Mouse (Mus musculus): ENCODE measurements around the gene Tmcc3. TPM values are rescaled to one million over a fixed set of nuclear protein-coding genes. Genes with fewer than 3 reads are reported as not detected.
"Not testable (repeated sequence)": the region's sequence is repeated elsewhere in the genome, so short reads cannot be mapped to it uniquely, and the experiment has no call there.

The Tmcc3 gene
- polyA plus RNA-seq, 1 experiment from 2014 or later, result 42.9 TPM

DNA sequence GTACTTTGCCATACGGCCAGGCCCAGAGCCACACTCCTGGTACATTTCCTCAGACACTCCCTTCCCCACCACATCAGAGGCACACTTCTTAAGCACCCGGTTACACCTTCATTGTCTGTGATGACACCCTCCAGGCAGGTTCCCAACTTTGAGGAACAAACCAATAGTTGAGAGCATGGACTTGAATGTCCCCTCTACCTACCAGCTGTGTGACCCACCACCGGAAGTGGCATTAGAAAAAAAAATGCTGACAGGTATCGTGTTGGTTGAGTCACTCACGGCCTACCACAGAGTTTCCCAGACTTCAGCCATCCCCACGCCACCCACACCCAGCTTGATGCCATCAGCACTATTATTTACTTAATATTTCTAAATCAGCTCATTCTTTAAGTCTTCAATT lies 213.2 kb downstream of the Tmcc3 start:
- no peak overlapping the region for H3K27ac ChIP-seq
- no peaks in the 10 kb centered on the region for H3K79me2 ChIP-seq (ENCODE audit: inconsistent target)
- H3K36me3 ChIP-seq (ENCODE audit: inconsistent target), result no peaks in the 10 kb centered on the region
- H3K4me3 ChIP-seq (ENCODE audit: inconsistent target), result no peak overlapping the region
- 79% methylated on average over 6 of the region's 6 CpGs for WGBS (ENCODE audit: missing documents)

DNA sequence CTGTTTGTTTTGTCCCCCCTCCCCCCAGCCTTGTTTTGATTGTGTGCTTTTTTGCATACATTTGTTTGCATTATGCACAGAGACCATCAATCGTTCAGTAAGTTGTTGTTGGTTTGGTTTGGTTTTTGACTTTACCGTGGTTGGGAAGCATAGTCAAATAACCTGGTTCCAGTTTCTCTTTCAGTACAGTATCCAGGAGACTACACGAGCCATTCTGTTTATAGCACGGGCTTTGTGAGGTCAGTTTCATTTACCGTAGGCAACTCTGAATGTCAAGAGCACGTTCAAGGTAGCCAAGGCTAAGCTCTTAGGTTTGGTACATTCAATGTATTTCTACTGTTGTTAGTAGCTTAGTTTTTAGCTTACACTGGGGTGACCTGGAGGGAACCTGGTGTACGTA lies 214.0 kb downstream of the Tmcc3 start:
- no peaks in the 10 kb centered on the region for H3K36me3 ChIP-seq (ENCODE audit: inconsistent target)
- H3K79me2 ChIP-seq (ENCODE audit: inconsistent target), result no peaks in the 10 kb centered on the region
- 67% methylated on average over 7 of the region's 7 CpGs for WGBS (ENCODE audit: missing documents)
- no peak overlapping the region for H3K27ac ChIP-seq
- H3K4me3 ChIP-seq (ENCODE audit: inconsistent target), result no peak overlapping the region

DNA sequence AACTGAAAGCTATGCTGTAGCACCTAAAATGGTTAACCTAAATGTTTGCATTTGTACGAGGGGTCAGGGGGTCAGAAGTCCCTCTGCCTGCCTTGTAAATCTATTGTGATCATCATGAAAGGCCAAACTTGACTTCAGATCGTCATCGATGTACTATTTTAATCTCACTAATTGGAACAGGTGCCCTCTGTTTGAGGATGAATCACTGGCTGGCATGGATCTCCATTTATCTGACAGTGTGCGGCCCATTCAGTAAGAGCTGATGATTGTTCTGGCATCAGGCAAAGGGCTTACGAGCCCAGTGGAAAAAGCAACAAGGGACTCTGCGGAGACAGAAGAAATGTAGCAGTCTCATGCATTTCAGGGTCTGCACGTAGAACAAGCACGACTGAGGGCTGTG lies 215.1 kb downstream of the Tmcc3 start:
- H3K79me2 ChIP-seq (ENCODE audit: inconsistent target), result no peaks in the 10 kb centered on the region
- H3K36me3 ChIP-seq (ENCODE audit: inconsistent target), result no peaks in the 10 kb centered on the region
- WGBS (ENCODE audit: missing documents), result 94% methylated on average over 8 of the region's 8 CpGs
- H3K27ac ChIP-seq, result no peak overlapping the region
- no peak overlapping the region for H3K4me3 ChIP-seq (ENCODE audit: inconsistent target)

DNA sequence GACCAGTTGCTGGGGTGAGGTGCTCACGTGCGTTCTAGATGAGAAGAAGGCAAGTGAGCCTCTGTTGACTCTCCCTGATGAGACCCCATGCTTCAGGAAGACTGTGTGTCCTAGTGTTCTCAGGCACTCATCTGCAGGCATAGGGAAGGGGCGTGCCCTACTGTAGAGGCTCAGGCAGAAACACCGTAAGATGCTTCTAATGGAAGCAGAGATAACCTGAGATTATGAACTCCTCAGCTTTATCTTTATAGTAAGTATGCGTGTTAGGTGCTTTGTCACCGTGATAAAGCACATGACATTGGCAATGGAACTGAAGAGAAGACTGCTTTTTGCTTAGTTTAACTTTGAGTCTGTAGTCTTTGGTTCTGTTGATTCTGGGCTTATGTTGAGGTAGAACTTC lies 215.5 kb downstream of the Tmcc3 start:
- no peaks in the 10 kb centered on the region for H3K36me3 ChIP-seq (ENCODE audit: inconsistent target)
- H3K79me2 ChIP-seq (ENCODE audit: inconsistent target), result no peaks in the 10 kb centered on the region
- H3K4me3 ChIP-seq (ENCODE audit: inconsistent target), result no peak overlapping the region
- 94% methylated on average over 6 of the region's 6 CpGs for WGBS (ENCODE audit: missing documents)
- H3K27ac ChIP-seq, result no peak overlapping the region

DNA sequence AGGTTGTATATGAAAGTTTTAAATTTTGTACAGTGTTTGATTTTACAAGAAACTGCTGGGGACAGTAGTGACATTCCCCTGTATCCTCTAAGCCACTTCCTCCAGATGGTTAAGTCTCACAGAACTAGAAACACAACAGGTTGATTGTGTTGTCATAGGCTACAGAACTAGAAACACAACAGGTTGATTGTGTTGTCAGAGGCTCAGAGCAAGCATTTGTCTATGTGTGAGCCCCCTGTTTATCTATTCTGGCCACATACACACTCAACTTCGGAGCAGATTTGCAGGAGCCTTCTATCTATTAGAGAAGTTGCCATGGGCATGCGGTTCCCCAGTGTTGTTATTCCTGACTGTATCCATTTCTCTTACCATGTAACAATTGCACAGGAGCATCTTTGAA lies 218.3 kb downstream of the Tmcc3 start:
- no peak overlapping the region for H3K4me3 ChIP-seq (ENCODE audit: inconsistent target)
- no peaks in the 10 kb centered on the region for H3K79me2 ChIP-seq (ENCODE audit: inconsistent target)
- no peak overlapping the region for H3K27ac ChIP-seq
- WGBS (ENCODE audit: missing documents), result 84% methylated on average over 2 of the region's 2 CpGs
- no peaks in the 10 kb centered on the region for H3K36me3 ChIP-seq (ENCODE audit: inconsistent target)

DNA sequence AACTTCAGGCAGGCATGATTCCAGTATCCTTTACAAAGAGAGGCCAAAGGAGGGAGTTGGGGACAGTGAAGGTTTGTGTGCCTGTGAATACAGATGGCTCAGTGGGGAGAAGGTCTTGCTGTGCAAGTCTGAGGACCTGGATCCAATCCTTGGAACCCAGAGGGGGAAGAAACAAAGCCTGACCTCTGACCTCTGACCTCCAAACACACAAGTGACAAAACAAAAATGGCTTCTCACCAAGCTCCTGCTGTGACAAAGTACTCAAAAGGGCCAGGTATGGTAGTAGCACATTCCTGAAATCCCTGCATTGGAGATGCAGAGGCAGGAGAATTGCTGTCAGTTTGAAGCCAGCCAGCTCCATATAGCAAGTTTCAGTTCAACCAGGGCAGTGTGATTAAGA lies 219.7 kb downstream of the Tmcc3 start:
- H3K36me3 ChIP-seq (ENCODE audit: inconsistent target), result no peaks in the 10 kb centered on the region
- no peak overlapping the region for H3K4me3 ChIP-seq (ENCODE audit: inconsistent target)
- H3K79me2 ChIP-seq (ENCODE audit: inconsistent target), result no peaks in the 10 kb centered on the region
- H3K27ac ChIP-seq, result no peak overlapping the region

DNA sequence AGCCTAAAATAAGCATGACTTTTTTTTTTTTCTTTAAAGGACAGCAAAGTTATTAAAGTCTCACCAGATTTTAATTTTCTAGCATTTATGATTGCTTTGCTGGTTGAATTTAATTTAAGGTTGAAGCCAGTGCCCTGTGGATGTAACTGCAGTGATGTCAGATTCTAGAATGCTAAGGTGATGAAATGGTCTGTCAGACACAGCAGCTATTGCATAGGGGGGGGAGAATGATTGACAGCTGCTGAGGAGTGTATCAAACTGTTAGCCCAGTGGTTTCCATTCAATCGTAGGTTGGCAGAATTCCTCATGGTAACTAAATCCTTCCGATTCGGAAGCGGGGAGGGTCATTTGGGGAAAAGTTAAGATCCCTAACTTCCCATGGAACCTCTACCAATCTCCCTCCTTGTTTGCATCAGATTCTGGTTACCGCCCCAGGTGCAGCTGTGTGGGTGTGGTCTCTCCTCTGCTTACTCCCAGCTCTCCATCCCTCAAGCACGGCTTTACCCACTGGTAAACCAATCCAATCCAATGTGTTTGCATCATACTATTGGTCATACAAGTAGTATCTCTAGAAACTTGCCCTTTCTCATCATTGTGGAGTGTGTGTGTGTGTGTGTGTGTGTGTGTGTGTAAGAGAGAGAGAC lies 221.5 kb downstream of the Tmcc3 start:
- 81% methylated on average over 4 of the region's 6 CpGs for WGBS (ENCODE audit: missing documents)
- Histone ChIP-seq H3K36me3 (ENCODE audit: inconsistent target) (no peaks in the 10 kb centered on the region), H3K4me3 (ENCODE audit: inconsistent target) (no peak overlapping the region), H3K27ac (no peak overlapping the region), H3K79me2 (ENCODE audit: inconsistent target) (no peaks in the 10 kb centered on the region)

DNA sequence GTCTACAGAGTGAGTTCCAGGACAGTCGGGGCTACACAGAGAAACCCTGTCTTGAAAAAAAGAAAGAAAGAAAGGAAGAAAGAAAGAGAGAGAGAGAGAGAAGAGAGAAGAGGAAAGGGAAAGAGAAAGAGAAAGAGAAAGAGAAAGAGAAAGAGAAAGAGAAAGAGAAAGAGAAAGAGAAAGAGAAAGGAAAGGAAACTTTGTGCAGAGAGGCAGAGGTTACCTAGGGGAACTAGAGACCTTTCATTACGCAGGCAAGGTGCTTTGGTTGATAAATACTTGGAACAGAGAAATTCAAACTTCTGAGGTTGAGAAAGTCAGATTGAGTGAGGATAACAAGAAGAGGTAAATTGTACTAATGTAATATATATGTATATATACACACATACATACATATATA lies 226.9 kb downstream of the Tmcc3 start:
- 83% methylated on average over 2 of the region's 2 CpGs for WGBS (ENCODE audit: missing documents)
- H3K36me3 ChIP-seq (ENCODE audit: inconsistent target); H3K79me2 ChIP-seq (ENCODE audit: inconsistent target); H3K27ac ChIP-seq; H3K4me3 ChIP-seq (ENCODE audit: inconsistent target): not testable (repeated sequence)

DNA sequence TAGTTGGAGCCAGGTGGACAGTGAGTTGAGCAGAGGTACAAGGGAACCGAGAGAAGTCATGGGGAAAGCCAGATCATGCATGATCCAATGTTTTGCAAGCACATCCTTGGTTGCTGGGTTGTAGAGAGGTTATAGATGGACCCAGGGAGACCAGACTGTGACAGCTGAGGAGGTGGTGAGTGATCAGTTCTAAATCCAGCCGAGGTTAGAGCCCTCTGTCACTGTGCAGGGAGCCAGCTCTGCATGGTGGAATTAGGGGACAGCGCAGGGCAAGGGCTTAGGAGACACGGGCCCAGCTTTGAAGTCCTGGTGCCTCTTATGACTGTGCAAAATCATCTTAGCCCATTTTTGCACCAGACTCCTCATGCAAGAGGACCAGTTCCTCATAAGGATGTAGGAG lies 228.5 kb downstream of the Tmcc3 start:
- Histone ChIP-seq H3K4me3 (ENCODE audit: inconsistent target) (no peak overlapping the region), H3K27ac (no peak overlapping the region), H3K79me2 (ENCODE audit: inconsistent target) (no peaks in the 10 kb centered on the region), H3K36me3 (ENCODE audit: inconsistent target) (no peaks in the 10 kb centered on the region; the same call in 1 of the 2 replicates)
- WGBS (ENCODE audit: missing documents), result 81% methylated on average over 4 of the region's 4 CpGs

DNA sequence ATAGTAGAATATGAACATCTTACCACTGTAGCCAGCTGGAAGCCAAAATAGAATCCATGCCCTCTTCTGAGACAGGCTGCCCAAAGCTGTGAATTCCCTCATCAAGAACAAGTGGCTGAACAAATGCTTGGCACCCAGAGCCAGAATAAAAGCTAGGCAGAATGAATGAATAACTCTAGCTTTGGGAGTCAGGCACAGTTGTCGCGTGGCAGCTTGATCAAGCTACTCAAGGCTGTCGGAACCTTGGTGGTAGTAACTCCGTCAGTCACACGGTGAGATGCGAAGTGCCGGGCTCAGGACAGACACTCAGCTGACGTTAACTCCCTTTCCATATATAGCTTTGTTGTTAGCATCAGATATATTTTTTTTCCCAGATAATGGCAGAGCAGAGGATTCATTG lies 232.2 kb downstream of the Tmcc3 start:
- WGBS (ENCODE audit: missing documents), result 92% methylated on average over 8 of the region's 8 CpGs
- Histone ChIP-seq H3K27ac (no peak overlapping the region), H3K79me2 (ENCODE audit: inconsistent target) (no peaks in the 10 kb centered on the region), H3K36me3 (ENCODE audit: inconsistent target) (no peaks in the 10 kb centered on the region; the same call in 1 of the 2 replicates), H3K4me3 (ENCODE audit: inconsistent target) (no peak overlapping the region)

DNA sequence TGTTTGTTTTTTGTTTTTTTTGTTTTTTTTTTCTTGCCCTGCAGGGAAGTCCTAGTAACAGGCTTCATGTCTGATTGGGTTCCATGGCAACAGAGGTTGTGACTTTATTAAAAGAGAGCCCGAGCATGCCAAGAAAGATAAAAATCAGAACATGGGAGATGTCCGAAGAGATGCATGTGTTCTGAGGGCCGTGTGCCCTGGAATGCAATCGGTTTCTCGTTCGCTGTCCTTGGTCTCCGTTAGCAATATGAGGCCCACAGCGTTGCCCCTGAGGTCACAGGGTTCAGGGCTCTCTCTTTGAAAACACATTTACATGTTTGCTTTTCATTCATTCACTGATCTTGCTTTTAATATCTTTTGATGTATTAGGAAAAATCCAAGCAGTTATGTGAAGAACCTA lies 233.1 kb downstream of the Tmcc3 start:
- WGBS (ENCODE audit: missing documents), result 94% methylated on average over 8 of the region's 8 CpGs
- Histone ChIP-seq H3K36me3 (ENCODE audit: inconsistent target) (no peaks in the 10 kb centered on the region), H3K4me3 (ENCODE audit: inconsistent target) (no peak overlapping the region), H3K79me2 (ENCODE audit: inconsistent target) (no peaks in the 10 kb centered on the region), H3K27ac (no peak overlapping the region)

DNA sequence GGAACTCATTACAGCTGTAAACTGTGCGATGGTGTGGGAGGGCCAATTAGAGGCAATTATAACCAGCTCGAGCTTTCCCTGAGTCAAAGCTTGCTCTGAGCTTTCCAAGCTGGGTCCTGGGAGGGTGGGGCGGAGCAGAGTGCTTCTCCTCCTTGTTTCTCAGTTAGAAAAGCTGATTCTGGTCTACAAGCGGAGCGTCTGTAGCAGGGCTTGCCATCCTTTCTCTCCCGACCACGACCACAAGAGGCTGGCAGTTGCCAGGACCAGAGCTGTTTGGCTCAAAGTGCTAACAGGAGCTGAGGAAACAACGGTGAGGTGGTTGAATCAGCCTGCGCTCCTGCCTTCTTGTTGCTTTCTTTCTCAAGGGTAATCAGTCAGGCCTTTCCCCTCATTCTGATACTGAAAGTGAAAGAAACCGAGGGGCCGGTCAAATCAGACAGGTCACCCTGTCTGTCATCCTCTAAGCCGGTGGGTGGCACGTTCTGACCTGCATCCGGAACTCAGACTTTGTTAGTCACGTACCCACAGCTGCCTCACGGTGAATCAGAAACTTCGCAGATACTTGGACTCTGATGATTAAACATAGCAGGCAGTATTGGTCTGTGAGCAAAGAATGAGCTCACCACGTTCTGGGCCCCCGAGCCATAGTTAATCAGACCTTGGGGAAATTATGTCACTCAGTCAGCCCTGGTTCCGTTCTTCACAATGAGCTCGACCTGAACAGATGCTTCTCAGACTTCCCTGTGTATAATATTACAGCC lies 233.7 kb downstream of the Tmcc3 start:
- Histone ChIP-seq H3K36me3 (ENCODE audit: inconsistent target) (no peaks in the 10 kb centered on the region), H3K4me3 (ENCODE audit: inconsistent target) (peak overlapping the region; percentile 31), H3K79me2 (ENCODE audit: inconsistent target) (no peaks in the 10 kb centered on the region), H3K27ac (0 out of 2 replicates have a peak overlapping the region, but pooled peaks have one; percentile 5)
- WGBS (ENCODE audit: missing documents), result 8% methylated on average over 21 of the region's 21 CpGs

DNA sequence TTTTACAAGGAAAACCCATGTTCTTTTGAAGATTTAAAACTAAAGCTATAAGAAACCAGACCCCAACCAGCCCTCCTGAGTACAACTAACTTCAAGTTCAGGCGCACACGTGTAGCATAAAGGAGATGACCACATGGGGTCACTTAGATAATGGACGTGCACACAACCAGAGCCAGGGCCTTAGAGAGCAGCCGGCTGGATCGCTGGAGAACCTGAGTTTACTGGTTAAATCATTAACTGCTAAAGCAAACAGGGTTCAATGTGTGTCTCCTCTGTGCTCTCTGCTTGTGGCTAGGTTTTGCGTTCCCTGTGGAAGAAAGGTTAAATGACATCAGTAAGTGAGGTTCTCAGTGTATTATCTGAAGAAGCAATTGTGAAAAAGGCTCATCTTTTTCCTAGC lies 234.9 kb downstream of the Tmcc3 start:
- Histone ChIP-seq H3K27ac (no peak overlapping the region), H3K79me2 (ENCODE audit: inconsistent target) (no peaks in the 10 kb centered on the region), H3K4me3 (ENCODE audit: inconsistent target) (no peak overlapping the region), H3K36me3 (ENCODE audit: inconsistent target) (no peaks in the 10 kb centered on the region)
- 96% methylated on average over 6 of the region's 6 CpGs for WGBS (ENCODE audit: missing documents)

DNA sequence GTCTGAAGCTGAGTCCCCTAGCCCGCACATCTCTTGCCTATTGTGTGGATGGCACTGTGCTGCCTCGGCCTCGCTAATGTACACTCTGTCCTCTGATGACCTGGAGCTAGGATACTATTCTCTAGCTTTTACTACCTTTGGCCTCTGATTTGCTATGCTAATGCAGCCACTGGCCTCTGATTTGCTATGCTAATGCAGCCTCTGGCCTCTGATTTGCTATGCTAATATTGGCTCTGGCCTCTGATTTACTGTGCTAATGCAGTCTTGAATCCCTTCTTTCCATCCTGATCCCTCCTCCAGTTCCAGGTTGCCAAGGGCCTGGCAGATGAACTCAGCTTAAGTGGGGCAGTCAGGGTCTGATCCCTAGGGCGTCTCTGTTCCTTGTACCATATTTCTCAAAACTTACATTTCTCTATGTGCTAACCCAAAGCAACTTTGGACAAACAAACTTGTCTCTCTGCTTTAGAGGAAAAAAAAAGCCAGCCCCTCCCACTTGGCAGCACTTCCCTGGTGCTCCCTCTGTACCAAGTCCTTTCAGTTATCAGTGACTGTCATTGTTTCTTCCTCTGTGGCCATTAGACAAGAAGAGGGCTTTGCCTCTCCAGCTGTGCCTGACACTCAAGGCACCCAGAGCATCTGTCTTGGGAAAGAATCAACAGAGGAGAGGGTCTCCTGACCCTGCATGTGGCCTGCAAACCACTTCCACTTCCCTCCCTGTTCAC lies 237.9 kb downstream of the Tmcc3 start:
- WGBS (ENCODE audit: missing documents), result 96% methylated on average over 4 of the region's 4 CpGs
- no peak overlapping the region for H3K27ac ChIP-seq

DNA sequence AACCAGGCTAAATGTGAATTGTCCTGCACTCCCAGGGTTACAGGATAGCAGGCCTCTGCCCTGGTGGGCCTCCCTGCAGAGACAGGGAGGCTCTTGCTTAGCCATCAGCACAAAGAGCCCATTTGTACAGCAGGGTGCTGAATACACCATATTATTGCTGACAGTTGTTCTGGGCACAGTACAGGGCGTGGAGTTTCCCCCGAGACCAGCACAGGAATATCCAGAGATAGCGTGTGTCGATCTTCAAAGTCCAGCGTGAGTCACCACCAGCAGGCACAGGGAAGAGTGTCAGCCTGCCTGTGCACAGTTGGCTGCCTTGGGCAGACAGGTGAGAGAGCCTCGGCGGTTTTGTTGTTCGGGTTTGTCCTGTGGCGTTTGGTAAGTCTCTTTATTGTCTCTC lies 238.9 kb downstream of the Tmcc3 start:
- Histone ChIP-seq H3K36me3 (ENCODE audit: inconsistent target) (no peaks in the 10 kb centered on the region), H3K79me2 (ENCODE audit: inconsistent target) (no peaks in the 10 kb centered on the region), H3K4me3 (ENCODE audit: inconsistent target) (no peak overlapping the region), H3K27ac (no peak overlapping the region)
- WGBS (ENCODE audit: missing documents), result 92% methylated on average over 9 of the region's 9 CpGs

More for the DNA sequence above, 237.9 kb downstream of the Tmcc3 start:
- H3K79me2 ChIP-seq (ENCODE audit: inconsistent target), result no peaks in the 10 kb centered on the region
- H3K4me3 ChIP-seq (ENCODE audit: inconsistent target), result no peak overlapping the region
- no peaks in the 10 kb centered on the region for H3K36me3 ChIP-seq (ENCODE audit: inconsistent target)
